Mouse (Mus musculus) splenic B cell, adult 2 months (primary cell): ENCODE data around the gene Grtp1.

Source experiments
- DNase-seq: peaks from one replicate; pipeline ENCODE4 v3.0.0-alpha.2; 2011; ENCODE audit warnings: low read depth, low spot score
- H3K27me3 ChIP-seq: 2 replicates; pipeline ENCODE4 v1.6.1; 2012; ENCODE audit warnings: mild to moderate bottlenecking, low read length, moderate library complexity, mixed read lengths; ENCODE audit not compliant: control insufficient read depth, poor library complexity, insufficient read depth, severe bottlenecking
- H3K36me3 ChIP-seq: 2 replicates; pipeline ENCODE4 v1.6.1; 2012; ENCODE audit warnings: mild to moderate bottlenecking, low read length, moderate library complexity, mixed read lengths; ENCODE audit not compliant: control insufficient read depth, poor library complexity, insufficient read depth, severe bottlenecking

Grtp1 gene

GRCm38 (mm10) chr8:13200301-13201012 is at the start of gene Grtp1:
Grtp1 (minus strand) TSS chr8:13200620.
- no peak for DNase-seq
- H3K36me3 ChIP-seq: no peaks in the 10 kb centered on the region

GRCm38 (mm10) chr8:13244343-13244880 is 44.0 kb upstream of the Grtp1 start:
- no peaks in the 10 kb centered on the region for H3K27me3 ChIP-seq
- DNase-seq: no peak
- no peaks in the 10 kb centered on the region for H3K36me3 ChIP-seq

More at GRCm38 (mm10) chr8:13200301-13201012, at the start of gene Grtp1:
- H3K27me3 ChIP-seq: no peaks in the 10 kb centered on the region

GRCm38 (mm10) chr8:13242985-13243870 is 42.8 kb upstream of the Grtp1 start:
- DNase-seq: no peak
- Histone ChIP-seq H3K36me3 (no peaks in the 10 kb centered on the region), H3K27me3 (no peaks in the 10 kb centered on the region)

GRCm38 (mm10) chr8:13240691-13241090 is 40.3 kb upstream of the Grtp1 start:
- Histone ChIP-seq H3K36me3 (no peaks in the 10 kb centered on the region), H3K27me3 (no peaks in the 10 kb centered on the region)
- no peak for DNase-seq

- no peaks in the 10 kb centered on the region for H3K27me3 ChIP-seq
- no peaks in the 10 kb centered on the region for H3K36me3 ChIP-seq
- no peak for DNase-seq
Measured at GRCm38 (mm10) chr8:13240055-13240454, 39.6 kb upstream of the Grtp1 start.

- Histone ChIP-seq H3K36me3 (no peaks in the 10 kb centered on the region), H3K27me3 (no peaks in the 10 kb centered on the region)
- DNase-seq: no peak
Measured at GRCm38 (mm10) chr8:13234803-13235202, 34.4 kb upstream of the Grtp1 start.

- Histone ChIP-seq H3K27me3 (no peaks in the 10 kb centered on the region), H3K36me3 (no peaks in the 10 kb centered on the region)
- DNase-seq: no peak
Measured at GRCm38 (mm10) chr8:13230471-13230870, 30.1 kb upstream of the Grtp1 start.

- Histone ChIP-seq H3K36me3 (no peaks in the 10 kb centered on the region), H3K27me3 (no peaks in the 10 kb centered on the region)
- no peak for DNase-seq
Measured at GRCm38 (mm10) chr8:13229802-13230201, 29.4 kb upstream of the Grtp1 start.

- DNase-seq: no peak
Measured at GRCm38 (mm10) chr8:13228923-13229610, 28.6 kb upstream of the Grtp1 start.

GRCm38 (mm10) chr8:13227184-13227583 is 26.8 kb upstream of the Grtp1 start:
- Histone ChIP-seq H3K27me3 (no peaks in the 10 kb centered on the region), H3K36me3 (no peaks in the 10 kb centered on the region)
- DNase-seq: no peak

More at GRCm38 (mm10) chr8:13228923-13229610, 28.6 kb upstream of the Grtp1 start:
- Histone ChIP-seq H3K36me3 (no peaks in the 10 kb centered on the region), H3K27me3 (no peaks in the 10 kb centered on the region)

- DNase-seq: no peak
- Histone ChIP-seq H3K36me3 (no peaks in the 10 kb centered on the region), H3K27me3 (no peaks in the 10 kb centered on the region)
Measured at GRCm38 (mm10) chr8:13226288-13226687, 25.9 kb upstream of the Grtp1 start.

GRCm38 (mm10) chr8:13224426-13224825 is 24.0 kb upstream of the Grtp1 start:
- no peaks in the 10 kb centered on the region for H3K27me3 ChIP-seq
- no peak for DNase-seq
- no peaks in the 10 kb centered on the region for H3K36me3 ChIP-seq

- Histone ChIP-seq H3K36me3 (no peaks in the 10 kb centered on the region), H3K27me3 (no peaks in the 10 kb centered on the region)
- DNase-seq: no peak
Measured at GRCm38 (mm10) chr8:13218441-13218840, 18.0 kb upstream of the Grtp1 start.

- H3K36me3 ChIP-seq: no peaks in the 10 kb centered on the region
- H3K27me3 ChIP-seq: no peaks in the 10 kb centered on the region
- DNase-seq: no peak
Measured at GRCm38 (mm10) chr8:13217986-13218385, 17.6 kb upstream of the Grtp1 start.
